Mouse (Mus musculus): Measurements from ENCODE around the gene Cldn20.

- TF ChIP-seq CTCF (IDR thresholded peaks at IDR 0.05; ENCODE audit: borderline replicate concordance, insufficient read depth, low read length) (no peak), POLR2A (IDR thresholded peaks at IDR 0.05; ENCODE audit: low read depth, low read length) (no peak)
Measured at GRCm38 (mm10) chr17:3560534-3560933, 28.2 kb downstream of the Cldn20 start.
